Mouse (Mus musculus): ENCODE measurements around the gene Klrc2.
"Not testable (repeated sequence)": the region's sequence is repeated elsewhere in the genome, so short reads cannot be mapped to it uniquely, and the experiment has no call there.

The Klrc2 gene

DNA sequence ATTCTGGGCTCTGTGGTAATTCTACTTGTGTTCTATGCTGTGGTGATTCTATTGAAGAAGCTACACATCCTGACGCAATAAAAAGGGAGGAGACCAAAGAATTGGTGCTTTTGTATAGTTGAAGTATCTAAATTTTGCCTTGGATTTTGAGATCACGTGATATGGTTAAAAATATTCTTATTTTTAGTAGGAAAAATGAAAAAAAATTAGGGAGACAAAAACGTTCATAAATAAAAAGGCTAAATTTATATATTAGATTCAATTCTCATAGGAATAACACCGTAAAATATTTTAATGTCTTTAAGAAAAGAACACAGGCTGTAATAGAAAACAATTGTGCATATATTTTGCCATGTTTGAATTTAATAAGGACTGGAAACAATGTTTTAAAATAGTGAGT, at the start of gene Klrc2:
TSS of gene Klrc2 (minus strand) at position 101 of the 400 bp plus-strand sequence.
- DNase-seq (ENCODE audit: low read depth, low spot score) = not testable (repeated sequence)

DNA sequence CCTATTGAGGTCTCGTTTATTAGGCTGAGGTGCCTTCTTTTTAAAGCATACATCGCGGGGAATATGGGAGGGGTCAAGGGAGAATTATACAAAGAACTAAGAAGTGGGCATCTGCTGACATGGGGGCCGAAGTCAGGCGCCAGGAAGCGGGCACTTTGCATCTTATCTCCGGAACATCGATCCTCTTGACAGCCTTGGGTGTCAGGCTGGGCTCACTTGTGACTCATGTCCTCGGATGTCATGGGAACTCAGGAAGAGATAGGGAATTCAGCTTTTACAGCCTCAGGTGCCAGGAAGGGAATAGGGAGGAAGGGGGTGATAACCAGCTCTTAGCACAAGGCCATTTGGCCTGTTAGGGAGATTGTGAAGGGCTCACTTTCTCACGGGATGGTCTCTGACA, 30.9 kb upstream of the Klrc2 start:
- not testable (repeated sequence) for DNase-seq (ENCODE audit: low read depth, low spot score)

DNA sequence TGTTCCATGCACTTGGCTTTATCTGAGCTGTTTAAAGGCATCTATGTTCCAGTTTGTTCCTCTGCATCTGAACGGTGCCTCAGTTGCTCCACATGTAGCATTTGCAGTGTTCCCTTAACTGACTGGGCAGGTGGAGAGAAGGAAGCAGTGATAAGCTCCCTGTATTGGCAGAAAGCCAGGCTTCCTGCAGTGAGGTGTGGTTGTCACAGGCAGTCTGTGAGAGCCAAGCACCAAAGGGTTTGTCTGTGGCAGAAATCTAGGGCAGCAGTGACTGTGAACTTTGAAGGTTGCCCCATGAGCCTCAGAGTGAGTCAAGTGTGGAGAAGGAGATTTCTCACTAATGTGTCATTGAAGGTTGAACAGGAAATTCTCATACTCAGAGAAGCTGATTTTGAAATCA, 19.9 kb upstream of the Klrc2 start:
- DNase-seq (ENCODE audit: low read depth, low spot score) = no peak

GRCm38 (mm10) chr6:129678873-129679272, 18.4 kb upstream of the Klrc2 start, which contains the start of gene Klrc1:
Gene Klrc1, minus strand, starts transcription at chr6:129678973.
- no peak for DNase-seq (ENCODE audit: low read depth, low spot score)

GRCm38 (mm10) chr6:129661301-129661700, 812 bp upstream of the Klrc2 start:
- not testable (repeated sequence) for DNase-seq (ENCODE audit: low read depth, low spot score)

DNA sequence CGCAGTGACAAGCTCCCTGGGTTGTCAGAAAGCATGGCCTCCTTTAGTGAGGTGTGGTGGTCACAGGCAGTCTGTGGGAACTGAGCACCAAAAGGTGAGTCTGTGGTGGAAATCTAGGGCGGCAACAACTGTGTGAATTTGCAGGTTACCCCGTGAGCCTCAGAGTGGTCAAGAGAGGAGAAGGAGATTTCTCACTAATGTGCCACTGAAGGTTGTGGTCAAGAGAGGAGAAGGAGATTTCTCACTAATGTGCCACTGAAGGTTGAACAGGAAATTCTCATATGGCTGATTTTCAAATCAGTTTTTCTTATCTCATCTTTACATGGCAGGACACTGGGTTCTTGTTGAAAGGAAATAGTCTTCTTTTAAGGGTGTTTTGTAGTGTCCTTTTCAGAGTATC, 16.4 kb downstream of the Klrc2 start:
- not testable (repeated sequence) for DNase-seq (ENCODE audit: low read depth, low spot score)

DNA sequence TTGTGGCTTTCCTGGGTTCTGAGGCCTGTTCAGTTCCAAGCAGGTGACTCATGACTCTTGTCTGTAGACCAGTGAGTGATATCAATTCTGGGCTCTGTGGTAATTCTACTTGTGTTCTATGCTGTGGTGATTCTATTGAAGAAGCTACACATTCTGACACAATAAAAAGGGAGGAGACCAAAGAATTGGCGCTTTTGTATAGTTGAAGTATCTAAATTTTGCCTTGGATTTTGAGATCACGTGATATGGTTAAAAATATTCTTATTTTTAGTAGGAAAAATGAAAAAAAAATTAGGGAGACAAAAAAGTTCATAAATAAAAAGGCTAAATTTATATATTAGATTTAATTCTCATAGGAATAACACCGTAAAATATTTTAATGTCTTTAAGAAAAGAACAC, 17.3 kb downstream of the Klrc2 start, which contains the start of gene Klrc3:
TSS of gene Klrc3 (minus strand) at position 101 of the 400 bp plus-strand sequence.
- DNase-seq (ENCODE audit: low read depth, low spot score) = not testable (repeated sequence)

GRCm38 (mm10) chr6:129631046-129631445, 29.4 kb downstream of the Klrc2 start:
- DNase-seq (ENCODE audit: low read depth, low spot score) = not testable (repeated sequence)

- DNase-seq (ENCODE audit: low read depth, low spot score) = no peak
Measured at GRCm38 (mm10) chr6:129623735-129624134, 36.8 kb downstream of the Klrc2 start, which contains the start of gene Klrk1. Gene Klrk1, minus strand, starts transcription at chr6:129623864.

DNA sequence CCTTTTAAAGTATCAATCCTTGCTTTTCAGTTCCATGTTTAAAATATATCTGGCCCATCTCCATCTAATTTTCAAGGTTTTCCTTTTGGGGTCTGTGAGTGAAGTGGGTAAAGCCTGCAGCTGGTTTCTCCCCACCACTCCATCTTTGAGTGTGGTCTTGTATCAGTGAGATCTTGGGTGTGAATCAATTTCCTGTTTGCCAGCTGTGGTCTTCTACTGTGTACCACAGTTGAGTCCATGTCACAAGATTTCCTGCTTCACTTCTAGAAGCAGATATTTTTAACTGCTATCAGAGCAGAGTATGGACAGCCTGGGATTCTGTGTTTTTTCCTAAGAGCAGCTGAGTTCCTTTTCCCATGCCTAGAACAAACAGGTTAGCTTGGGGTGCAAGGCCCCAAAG, 52.1 kb downstream of the Klrc2 start:
- DNase-seq (ENCODE audit: low read depth, low spot score) = no peak
